Mouse (Mus musculus) layer of hippocampus, postnatal 10 days (tissue): ENCODE measurements around the gene Tor1aip1. TPM values are rescaled to one million over a fixed set of nuclear protein-coding genes. Genes with fewer than 3 reads are reported as not detected.

Experiments
- DNase-seq, 2 experiments: peaks; one replicate each; pipeline ENCODE4 v3.0.0; 2021; ENCODE audit warnings: low spot score in 2 of 2
- total RNA-seq, 2 experiments: library from RNA; stranded (reverse); gene quantifications; 2 replicates each; pipeline ENCODE4 v1.2.3; 2021

The Tor1aip1 gene
- total RNA-seq, 2 experiments from 2014 or later = 25.5 to 26.3 TPM

GRCm38 (mm10) chr1:156033921-156034320, 2.4 kb downstream of the Tor1aip1 start:
- no peak for DNase-seq

- DNase-seq = no peak
These were observed 7.8 kb downstream of the Tor1aip1 start for GRCm38 (mm10) chr1:156028340-156028975.

GRCm38 (mm10) chr1:156027849-156028248, 8.4 kb downstream of the Tor1aip1 start:
- DNase-seq = no peak

- DNase-seq = no peak
These were observed 11.3 kb downstream of the Tor1aip1 start for GRCm38 (mm10) chr1:156024831-156025503.

- DNase-seq = no peak
These were observed 15.9 kb downstream of the Tor1aip1 start for GRCm38 (mm10) chr1:156020402-156020801.

GRCm38 (mm10) chr1:156019800-156020199, 16.5 kb downstream of the Tor1aip1 start:
- DNase-seq = no peak

- no peak for DNase-seq
These were observed 27.3 kb downstream of the Tor1aip1 start for GRCm38 (mm10) chr1:156009003-156009402.

- DNase-seq = no peak
These were observed 30.4 kb downstream of the Tor1aip1 start for GRCm38 (mm10) chr1:156005906-156006305.

GRCm38 (mm10) chr1:156003201-156003935, 32.9 kb downstream of the Tor1aip1 start:
- peak; percentile 6 to 18 for DNase-seq

GRCm38 (mm10) chr1:156002366-156002765, 33.9 kb downstream of the Tor1aip1 start:
- no peak for DNase-seq

GRCm38 (mm10) chr1:155995612-155996011, 40.7 kb downstream of the Tor1aip1 start:
- DNase-seq = no peak

- no peak for DNase-seq
These were observed 41.8 kb downstream of the Tor1aip1 start for GRCm38 (mm10) chr1:155994524-155994923.

GRCm38 (mm10) chr1:155990391-155990790, 45.9 kb downstream of the Tor1aip1 start:
- DNase-seq = no peak

GRCm38 (mm10) chr1:155989387-155989786, 46.9 kb downstream of the Tor1aip1 start:
- DNase-seq = no peak

- DNase-seq = no peak
These were observed 48.7 kb downstream of the Tor1aip1 start for GRCm38 (mm10) chr1:155987625-155988024.

GRCm38 (mm10) chr1:155974931-155975330, 61.3 kb downstream of the Tor1aip1 start:
- no peak for DNase-seq

GRCm38 (mm10) chr1:155973719-155974379, 62.4 kb downstream of the Tor1aip1 start:
- DNase-seq = peak; percentile 8 to 16

GRCm38 (mm10) chr1:155973068-155973718, 63.1 kb downstream of the Tor1aip1 start, which contains the start of gene Cep350:
Gene Cep350, minus strand, starts transcription at chr1:155973255.
- peak; percentile 96 to 98 for DNase-seq

GRCm38 (mm10) chr1:155972146-155973067, 63.9 kb downstream of the Tor1aip1 start:
- DNase-seq = no peak
